Mouse (Mus musculus) C2C12 (cell line): ENCODE measurements at regions not wholly inside any gene's neighbourhood (a gene's known extent, or its start where the extent isn't known, plus 50 kb on each side); places are given as distances from the start of the nearest gene placed in this dataset.

ENCODE experiments used
- FOSL1 ChIP-seq: IDR thresholded peaks from one replicate; pipeline ENCODE4 v1.8.0; 2011; ENCODE audit warnings: mild to moderate bottlenecking, low read length; ENCODE audit not compliant: poor library complexity, insufficient read depth, severe bottlenecking
- USF1 ChIP-seq: IDR thresholded peaks from one replicate; pipeline ENCODE4 v1.6.1; 2011; ENCODE audit warnings: low read depth, mild to moderate bottlenecking, control low read depth, moderate library complexity

- TF ChIP-seq USF1: no peak
- TF ChIP-seq FOSL1: no peak
Measured at GRCm38 (mm10) chr6:147769180-147769579, 277.9 kb upstream of the Far2 start.
